Mouse (Mus musculus): Measurements from ENCODE around the gene Prickle2.

DNA sequence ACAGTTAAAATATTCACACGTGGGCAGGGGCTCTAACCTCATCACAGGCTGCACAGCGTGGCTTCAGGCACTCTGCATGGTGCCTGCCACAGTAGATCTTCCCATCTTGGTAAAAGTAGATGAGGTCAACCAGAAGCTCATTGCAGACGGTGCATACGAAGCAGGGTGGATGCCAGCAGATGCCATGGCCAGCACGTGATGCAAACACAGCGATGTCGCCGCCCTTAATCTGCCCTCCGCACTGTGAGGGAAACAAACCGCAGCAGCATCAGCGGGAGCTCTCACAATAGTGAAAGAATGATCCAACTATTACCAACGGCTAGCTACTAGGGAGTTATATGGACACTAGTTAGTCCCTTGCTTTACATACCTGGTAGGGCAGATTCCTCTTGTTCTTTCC lies 285.8 kb downstream of the Prickle2 start:
- TF ChIP-seq POLR2A (IDR thresholded peaks at IDR 0.05; ENCODE audit: insufficient read length, low read depth) (no peak), USF1 (IDR thresholded peaks at IDR 0.05; ENCODE audit: low read depth) (no peak), POLR2AphosphoS2 (IDR thresholded peaks at IDR 0.05; ENCODE audit: insufficient read length, low read depth) (no peak), MYOG (IDR thresholded peaks at IDR 0.05; ENCODE audit: control insufficient read depth in 1 of 3, insufficient read depth in 1 of 3, insufficient read length in 2 of 3, low read depth in 2 of 3) (no peak), MAX (IDR thresholded peaks at IDR 0.05; ENCODE audit: low read depth) (no peak), E2F4 (IDR thresholded peaks at IDR 0.05; ENCODE audit: insufficient read depth) (no peak), MYOD1 (IDR thresholded peaks at IDR 0.05; ENCODE audit: control insufficient read depth in 1 of 3, insufficient read length in 2 of 3, low read depth in 2 of 3) (no peak), TCF12 (IDR thresholded peaks at IDR 0.05; ENCODE audit: insufficient read depth, poor library complexity, severe bottlenecking) (no peak), SRF (IDR thresholded peaks at IDR 0.05; ENCODE audit: control insufficient read depth, insufficient read length, low read depth) (no peak), TCF3 (IDR thresholded peaks at IDR 0.05; ENCODE audit: insufficient read length, low read depth) (no peak), REST (IDR thresholded peaks at IDR 0.05; ENCODE audit: insufficient read depth, insufficient read length) (no peak)
